Mouse (Mus musculus): ENCODE results near the gene Actr2. TPM values are rescaled to one million over a fixed set of nuclear protein-coding genes. Genes with fewer than 3 reads are reported as not detected.
"Not testable (repeated sequence)": the region's sequence is repeated elsewhere in the genome, so short reads cannot be mapped to it uniquely, and the experiment has no call there.

Gene Actr2
- 111 and 115 TPM in 2 replicates for polyA plus RNA-seq (2015; fragmentation: Nextera tagmentation; extraction: Ambion mirVana)

- Histone ChIP-seq H3K4me2 (replicated peaks) (peak within 1 kb of the TSS; percentile 69), H3K27me3 (no peaks in the 10 kb centered on the region), H3K27ac (replicated peaks) (peak within 1 kb of the TSS; percentile 96), H3K4me3 (replicated peaks) (peak within 1 kb of the TSS; percentile 85), H3K36me3 (0 out of 2 replicates have a peak, but pooled peaks cover 3% of the 10 kb centered on the region), H3K9ac (peak within 1 kb of the TSS; percentile 81), H3K4me1 (peaks cover 15% of the 10 kb centered on the region), H3K9me3 (replicated peaks) (no peaks in the 10 kb centered on the region)
- peak; percentile 99 for ATAC-seq (ENCODE audit: insufficient number of reproducible peaks, low FRiP score, low TSS enrichment, low read depth)
- WGBS: under 1% methylated on average over 54 of the region's 57 CpGs
These were observed at the start of gene Actr2 for GRCm38 (mm10) chr11:20112741-20113480. Gene Actr2, minus strand, starts transcription at chr11:20112913.

GRCm38 (mm10) chr11:20158879-20159278, 46.2 kb upstream of the Actr2 start:
- Histone ChIP-seq H3K4me1 (no peaks in the 10 kb centered on the region), H3K27ac (replicated peaks) (no peak overlapping the region), H3K4me2 (replicated peaks) (no peak overlapping the region), H3K36me3 (no peaks in the 10 kb centered on the region), H3K27me3 (no peaks in the 10 kb centered on the region), H3K4me3 (replicated peaks) (no peak overlapping the region), H3K9ac (no peak overlapping the region), H3K9me3 (replicated peaks) (no peaks in the 10 kb centered on the region)
- ATAC-seq (ENCODE audit: insufficient number of reproducible peaks, low FRiP score, low TSS enrichment, low read depth): no peak

- not testable (repeated sequence) for H3K27ac ChIP-seq (replicated peaks); H3K4me1 ChIP-seq; H3K9ac ChIP-seq; H3K27me3 ChIP-seq; H3K9me3 ChIP-seq (replicated peaks); H3K4me2 ChIP-seq (replicated peaks); H3K36me3 ChIP-seq; H3K4me3 ChIP-seq (replicated peaks); ATAC-seq (ENCODE audit: insufficient number of reproducible peaks, low FRiP score, low TSS enrichment, low read depth)
- 89% methylated on average over 5 of the region's 5 CpGs for WGBS
These were observed 40.8 kb upstream of the Actr2 start for GRCm38 (mm10) chr11:20153542-20153941.

- ATAC-seq (ENCODE audit: insufficient number of reproducible peaks, low FRiP score, low TSS enrichment, low read depth): no peak
- Histone ChIP-seq H3K4me2 (replicated peaks) (no peak overlapping the region), H3K27me3 (no peaks in the 10 kb centered on the region), H3K9me3 (replicated peaks) (no peaks in the 10 kb centered on the region), H3K4me1 (no peaks in the 10 kb centered on the region), H3K27ac (replicated peaks) (no peak overlapping the region), H3K9ac (no peak overlapping the region), H3K36me3 (no peaks in the 10 kb centered on the region), H3K4me3 (replicated peaks) (no peak overlapping the region)
- WGBS: 82% methylated on average over 4 of the region's 4 CpGs
These were observed 39.6 kb upstream of the Actr2 start for GRCm38 (mm10) chr11:20152107-20152901.

GRCm38 (mm10) chr11:20151290-20151689, 38.6 kb upstream of the Actr2 start:
- no peak overlapping the region for H3K4me3 ChIP-seq (replicated peaks)
- no peaks in the 10 kb centered on the region for H3K9me3 ChIP-seq (replicated peaks)
- H3K36me3 ChIP-seq: no peaks in the 10 kb centered on the region
- H3K4me1 ChIP-seq: no peaks in the 10 kb centered on the region
- WGBS: 88% methylated on average over 5 of the region's 5 CpGs
- no peaks in the 10 kb centered on the region for H3K27me3 ChIP-seq
- no peak overlapping the region for H3K9ac ChIP-seq
- no peak overlapping the region for H3K27ac ChIP-seq (replicated peaks)
- no peak for ATAC-seq (ENCODE audit: insufficient number of reproducible peaks, low FRiP score, low TSS enrichment, low read depth)
- no peak overlapping the region for H3K4me2 ChIP-seq (replicated peaks)

- Histone ChIP-seq H3K27ac (replicated peaks) (no peak overlapping the region), H3K4me3 (replicated peaks) (no peak overlapping the region), H3K9ac (no peak overlapping the region), H3K4me2 (replicated peaks) (no peak overlapping the region), H3K36me3 (no peaks in the 10 kb centered on the region), H3K9me3 (replicated peaks) (no peaks in the 10 kb centered on the region), H3K27me3 (no peaks in the 10 kb centered on the region), H3K4me1 (no peaks in the 10 kb centered on the region)
- WGBS: 97% methylated on average over 3 of the region's 3 CpGs
- ATAC-seq (ENCODE audit: insufficient number of reproducible peaks, low FRiP score, low TSS enrichment, low read depth): no peak
These were observed 37.2 kb upstream of the Actr2 start for GRCm38 (mm10) chr11:20149936-20150335.

GRCm38 (mm10) chr11:20145383-20145782, 32.7 kb upstream of the Actr2 start:
- Histone ChIP-seq H3K4me1 (no peaks in the 10 kb centered on the region), H3K4me3 (replicated peaks) (no peak overlapping the region), H3K9ac (no peak overlapping the region), H3K36me3 (no peaks in the 10 kb centered on the region), H3K9me3 (replicated peaks) (no peaks in the 10 kb centered on the region), H3K27me3 (no peaks in the 10 kb centered on the region), H3K27ac (replicated peaks) (no peak overlapping the region), H3K4me2 (replicated peaks) (no peak overlapping the region)
- no peak for ATAC-seq (ENCODE audit: insufficient number of reproducible peaks, low FRiP score, low TSS enrichment, low read depth)
- WGBS: 33% methylated on average over 9 of the region's 9 CpGs

- 83% methylated on average over 9 of the region's 9 CpGs for WGBS
- no peak overlapping the region for H3K4me3 ChIP-seq (replicated peaks)
- no peak overlapping the region for H3K4me2 ChIP-seq (replicated peaks)
- no peaks in the 10 kb centered on the region for H3K4me1 ChIP-seq
- H3K27ac ChIP-seq (replicated peaks): no peak overlapping the region
- no peaks in the 10 kb centered on the region for H3K9me3 ChIP-seq (replicated peaks)
- H3K36me3 ChIP-seq: no peaks in the 10 kb centered on the region
- no peaks in the 10 kb centered on the region for H3K27me3 ChIP-seq
- no peak overlapping the region for H3K9ac ChIP-seq
- no peak for ATAC-seq (ENCODE audit: insufficient number of reproducible peaks, low FRiP score, low TSS enrichment, low read depth)
These were observed 32.0 kb upstream of the Actr2 start for GRCm38 (mm10) chr11:20144536-20145263.

- not testable (repeated sequence) for H3K27me3 ChIP-seq; H3K36me3 ChIP-seq; H3K9ac ChIP-seq; H3K27ac ChIP-seq (replicated peaks); H3K4me1 ChIP-seq; H3K9me3 ChIP-seq (replicated peaks); ATAC-seq (ENCODE audit: insufficient number of reproducible peaks, low FRiP score, low TSS enrichment, low read depth); H3K4me2 ChIP-seq (replicated peaks); H3K4me3 ChIP-seq (replicated peaks)
- WGBS: 84% methylated on average over 4 of the region's 4 CpGs
These were observed 31.0 kb upstream of the Actr2 start for GRCm38 (mm10) chr11:20143687-20144086.

- Histone ChIP-seq H3K9me3 (replicated peaks) (no peaks in the 10 kb centered on the region), H3K27ac (replicated peaks) (no peak overlapping the region), H3K4me3 (replicated peaks) (no peak overlapping the region), H3K4me2 (replicated peaks) (no peak overlapping the region), H3K27me3 (no peaks in the 10 kb centered on the region), H3K4me1 (no peaks in the 10 kb centered on the region), H3K9ac (no peak overlapping the region), H3K36me3 (no peaks in the 10 kb centered on the region)
- WGBS: 92% methylated on average over 5 of the region's 5 CpGs
- ATAC-seq (ENCODE audit: insufficient number of reproducible peaks, low FRiP score, low TSS enrichment, low read depth): no peak
These were observed 29.8 kb upstream of the Actr2 start for GRCm38 (mm10) chr11:20142516-20142915.

GRCm38 (mm10) chr11:20140286-20140685, 27.6 kb upstream of the Actr2 start:
- no peaks in the 10 kb centered on the region for H3K4me1 ChIP-seq
- ATAC-seq (ENCODE audit: insufficient number of reproducible peaks, low FRiP score, low TSS enrichment, low read depth): no peak
- H3K4me2 ChIP-seq (replicated peaks): no peak overlapping the region
- no peaks in the 10 kb centered on the region for H3K36me3 ChIP-seq
- no peak overlapping the region for H3K9ac ChIP-seq
- H3K9me3 ChIP-seq (replicated peaks): no peaks in the 10 kb centered on the region
- no peaks in the 10 kb centered on the region for H3K27me3 ChIP-seq
- no peak overlapping the region for H3K4me3 ChIP-seq (replicated peaks)
- no peak overlapping the region for H3K27ac ChIP-seq (replicated peaks)
- 85% methylated on average over 5 of the region's 5 CpGs for WGBS
